Mouse (Mus musculus): ENCODE measurements around the gene Faim. TPM values are rescaled to one million over a fixed set of nuclear protein-coding genes. Genes with fewer than 3 reads are reported as not detected.
A peak's percentile ranks its signal among the peaks of the same experiment; 100 is the strongest.

Gene Faim
- polyA plus RNA-seq, 1 experiment from 2014 or later: 104 TPM

DNA sequence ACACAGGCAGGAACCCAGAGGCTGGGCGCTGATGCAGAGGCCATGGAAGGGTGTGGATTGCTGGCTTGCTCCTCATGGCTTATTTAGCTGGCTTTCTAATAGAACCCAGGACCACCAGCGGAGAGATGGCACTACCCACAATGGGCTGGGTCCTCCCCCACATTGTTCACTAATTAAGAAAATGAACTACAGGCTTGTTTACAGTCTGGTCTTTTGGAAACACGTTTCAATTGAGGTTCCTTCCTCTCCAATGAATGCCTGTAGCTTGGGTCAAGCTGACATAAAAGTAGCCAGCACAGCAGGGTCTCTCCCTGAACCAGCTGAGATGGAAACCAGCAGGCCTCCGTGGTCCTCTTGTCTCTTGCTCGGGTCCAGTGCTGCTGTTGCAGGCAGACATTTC, 35.0 kb downstream of the Faim start:
- Histone ChIP-seq H3K36me3 (ENCODE audit: control insufficient read depth, insufficient read depth, low read length) (no peaks in the 10 kb centered on the region), H3K4me2 (ENCODE audit: low read length) (no peak overlapping the region), H3K4me3 (ENCODE audit: low read depth, low read length) (no peak overlapping the region), H3K27ac (ENCODE audit: low read depth, low read length) (no peak overlapping the region), H3K4me1 (ENCODE audit: control insufficient read depth, insufficient read depth, low read length) (no peaks in the 10 kb centered on the region), H3K27me3 (replicated peaks; ENCODE audit: control insufficient read depth, insufficient read depth, low read length) (no peaks in the 10 kb centered on the region), H3K9ac (ENCODE audit: low read length) (no peak overlapping the region), H3K9me3 (replicated peaks; ENCODE audit: control insufficient read depth, low read length) (no peaks in the 10 kb centered on the region)
- DNase-seq (ENCODE audit: low spot score): no peak
- ATAC-seq: no peak
- 21% methylated on average over 5 of the region's 5 CpGs for WGBS

DNA sequence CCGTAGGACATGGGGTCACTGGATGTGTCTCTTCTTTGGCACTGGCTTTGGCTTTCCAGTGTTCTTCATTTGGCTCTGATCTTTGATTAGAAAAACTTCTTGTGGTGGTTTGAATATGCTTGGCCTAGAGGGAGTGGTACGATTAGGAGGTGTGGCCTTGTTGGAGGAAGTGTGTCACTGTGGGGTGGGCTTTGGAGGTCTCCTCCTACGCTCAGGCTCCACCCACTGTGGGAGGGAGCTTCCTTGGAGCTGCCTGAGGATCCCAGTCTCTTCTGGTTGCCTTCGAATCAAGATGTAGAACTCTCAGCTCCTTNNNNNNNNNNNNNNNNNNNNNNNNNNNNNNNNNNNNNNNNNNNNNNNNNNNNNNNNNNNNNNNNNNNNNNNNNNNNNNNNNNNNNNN, 35.6 kb downstream of the Faim start:
- DNase-seq (ENCODE audit: low spot score): no peak
- Histone ChIP-seq H3K9me3 (replicated peaks; ENCODE audit: control insufficient read depth, low read length) (no peaks in the 10 kb centered on the region), H3K9ac (ENCODE audit: low read length) (no peak overlapping the region), H3K27me3 (replicated peaks; ENCODE audit: control insufficient read depth, insufficient read depth, low read length) (no peaks in the 10 kb centered on the region), H3K36me3 (ENCODE audit: control insufficient read depth, insufficient read depth, low read length) (no peaks in the 10 kb centered on the region), H3K4me3 (ENCODE audit: low read depth, low read length) (no peak overlapping the region), H3K4me1 (ENCODE audit: control insufficient read depth, insufficient read depth, low read length) (no peaks in the 10 kb centered on the region), H3K4me2 (ENCODE audit: low read length) (no peak overlapping the region), H3K27ac (ENCODE audit: low read depth, low read length) (no peak overlapping the region)
- 83% methylated on average over 4 of the region's 4 CpGs for WGBS
- no peak for ATAC-seq

GRCm38 (mm10) chr9:99032031-99032430, 45.9 kb downstream of the Faim start:
- ATAC-seq: no peak
- Histone ChIP-seq H3K27ac (ENCODE audit: low read depth, low read length) (no peak overlapping the region), H3K27me3 (replicated peaks; ENCODE audit: control insufficient read depth, insufficient read depth, low read length) (no peaks in the 10 kb centered on the region), H3K9me3 (replicated peaks; ENCODE audit: control insufficient read depth, low read length) (no peaks in the 10 kb centered on the region), H3K4me2 (ENCODE audit: low read length) (no peak overlapping the region), H3K36me3 (ENCODE audit: control insufficient read depth, insufficient read depth, low read length) (0 out of 2 replicates have a peak, but pooled peaks cover 2% of the 10 kb centered on the region), H3K4me1 (ENCODE audit: control insufficient read depth, insufficient read depth, low read length) (no peaks in the 10 kb centered on the region), H3K9ac (ENCODE audit: low read length) (no peak overlapping the region), H3K4me3 (ENCODE audit: low read depth, low read length) (no peak overlapping the region)
- WGBS: 87% methylated on average over 8 of the region's 8 CpGs
- no peak for DNase-seq (ENCODE audit: low spot score)

DNA sequence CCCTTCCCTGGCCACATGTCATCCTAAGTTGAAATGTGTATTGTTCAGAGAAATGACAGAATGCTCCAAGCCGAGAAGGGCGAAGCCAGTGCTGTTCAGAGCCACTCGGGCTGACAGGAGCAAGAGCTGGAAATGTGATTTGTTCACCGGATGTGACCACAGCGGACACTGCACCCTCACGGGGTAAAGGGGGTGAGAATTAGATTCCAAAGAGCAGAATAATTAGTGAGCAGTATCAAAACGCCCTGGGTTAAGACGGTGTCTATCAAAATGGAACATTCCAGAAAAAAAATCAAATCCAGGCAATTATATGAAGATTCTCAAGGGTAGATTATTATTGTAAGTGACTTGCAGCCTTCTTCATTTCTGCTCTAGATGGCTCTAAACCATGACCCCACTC, 47.9 kb downstream of the Faim start:
- Histone ChIP-seq H3K9ac (ENCODE audit: low read length) (no peak overlapping the region), H3K27me3 (replicated peaks; ENCODE audit: control insufficient read depth, insufficient read depth, low read length) (no peaks in the 10 kb centered on the region), H3K4me3 (ENCODE audit: low read depth, low read length) (no peak overlapping the region), H3K36me3 (ENCODE audit: control insufficient read depth, insufficient read depth, low read length) (peaks cover 9% of the 10 kb centered on the region), H3K4me2 (ENCODE audit: low read length) (no peak overlapping the region), H3K4me1 (ENCODE audit: control insufficient read depth, insufficient read depth, low read length) (no peaks in the 10 kb centered on the region), H3K9me3 (replicated peaks; ENCODE audit: control insufficient read depth, low read length) (no peaks in the 10 kb centered on the region), H3K27ac (ENCODE audit: low read depth, low read length) (no peak overlapping the region)
- 85% methylated on average over 8 of the region's 8 CpGs for WGBS
- ATAC-seq (no peak), DNase-seq (ENCODE audit: low spot score) (no peak)

GRCm38 (mm10) chr9:99035575-99035974, 49.4 kb downstream of the Faim start, which contains the start of gene Gm1123:
Gm1123 (minus strand) TSS chr9:99035715.
- no peaks in the 10 kb centered on the region for H3K9me3 ChIP-seq (replicated peaks; ENCODE audit: control insufficient read depth, low read length)
- WGBS: 85% methylated on average over 12 of the region's 12 CpGs
- DNase-seq (ENCODE audit: low spot score) (no peak), ATAC-seq (no peak)
- H3K27ac ChIP-seq (ENCODE audit: low read depth, low read length): no peak within 1 kb of the TSS
- H3K9ac ChIP-seq (ENCODE audit: low read length): no peak within 1 kb of the TSS
- H3K4me1 ChIP-seq (ENCODE audit: control insufficient read depth, insufficient read depth, low read length): no peaks in the 10 kb centered on the region
- no peak within 1 kb of the TSS for H3K4me2 ChIP-seq (ENCODE audit: low read length)
- H3K4me3 ChIP-seq (ENCODE audit: low read depth, low read length): no peak within 1 kb of the TSS
- no peaks in the 10 kb centered on the region for H3K27me3 ChIP-seq (replicated peaks; ENCODE audit: control insufficient read depth, insufficient read depth, low read length)
- H3K36me3 ChIP-seq (ENCODE audit: control insufficient read depth, insufficient read depth, low read length): peaks cover 21% of the 10 kb centered on the region

DNA sequence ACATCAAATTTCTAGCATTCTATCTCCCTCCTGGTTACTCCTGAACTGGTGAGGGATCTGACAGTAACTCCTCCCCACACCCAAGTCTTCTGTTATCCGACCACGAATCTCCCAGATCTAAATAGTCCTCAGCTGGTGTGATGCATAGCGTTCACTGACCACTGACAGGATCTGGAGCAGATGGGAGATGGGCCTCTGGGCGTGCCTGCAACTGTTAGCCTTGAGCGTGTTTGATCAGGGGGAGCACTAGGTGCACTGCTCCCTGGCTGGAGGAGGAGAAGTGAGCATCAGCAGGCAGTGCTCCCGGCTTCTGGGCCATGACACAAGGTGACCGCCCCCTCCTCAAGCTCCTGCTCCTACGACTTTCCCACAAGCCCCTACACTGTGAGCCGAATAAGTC, 55.8 kb downstream of the Faim start:
- Histone ChIP-seq H3K4me1 (ENCODE audit: control insufficient read depth, insufficient read depth, low read length) (no peaks in the 10 kb centered on the region), H3K27me3 (replicated peaks; ENCODE audit: control insufficient read depth, insufficient read depth, low read length) (no peaks in the 10 kb centered on the region), H3K4me3 (ENCODE audit: low read depth, low read length) (no peak overlapping the region), H3K9ac (ENCODE audit: low read length) (no peak overlapping the region), H3K9me3 (replicated peaks; ENCODE audit: control insufficient read depth, low read length) (no peaks in the 10 kb centered on the region), H3K27ac (ENCODE audit: low read depth, low read length) (no peak overlapping the region), H3K36me3 (ENCODE audit: control insufficient read depth, insufficient read depth, low read length) (peaks cover 50% of the 10 kb centered on the region), H3K4me2 (ENCODE audit: low read length) (no peak overlapping the region)
- WGBS: 79% methylated on average over 9 of the region's 9 CpGs
- no peak for DNase-seq (ENCODE audit: low spot score)
- ATAC-seq: no peak

GRCm38 (mm10) chr9:99042641-99043040, 56.5 kb downstream of the Faim start:
- H3K4me1 ChIP-seq (ENCODE audit: control insufficient read depth, insufficient read depth, low read length): no peaks in the 10 kb centered on the region
- peaks cover 50% of the 10 kb centered on the region for H3K36me3 ChIP-seq (ENCODE audit: control insufficient read depth, insufficient read depth, low read length)
- H3K4me2 ChIP-seq (ENCODE audit: low read length): no peak overlapping the region
- no peaks in the 10 kb centered on the region for H3K9me3 ChIP-seq (replicated peaks; ENCODE audit: control insufficient read depth, low read length)
- no peaks in the 10 kb centered on the region for H3K27me3 ChIP-seq (replicated peaks; ENCODE audit: control insufficient read depth, insufficient read depth, low read length)
- ATAC-seq: no peak
- H3K9ac ChIP-seq (ENCODE audit: low read length): no peak overlapping the region
- no peak overlapping the region for H3K27ac ChIP-seq (ENCODE audit: low read depth, low read length)
- no peak for DNase-seq (ENCODE audit: low spot score)
- 95% methylated on average over 4 of the region's 4 CpGs for WGBS
- H3K4me3 ChIP-seq (ENCODE audit: low read depth, low read length): no peak overlapping the region

DNA sequence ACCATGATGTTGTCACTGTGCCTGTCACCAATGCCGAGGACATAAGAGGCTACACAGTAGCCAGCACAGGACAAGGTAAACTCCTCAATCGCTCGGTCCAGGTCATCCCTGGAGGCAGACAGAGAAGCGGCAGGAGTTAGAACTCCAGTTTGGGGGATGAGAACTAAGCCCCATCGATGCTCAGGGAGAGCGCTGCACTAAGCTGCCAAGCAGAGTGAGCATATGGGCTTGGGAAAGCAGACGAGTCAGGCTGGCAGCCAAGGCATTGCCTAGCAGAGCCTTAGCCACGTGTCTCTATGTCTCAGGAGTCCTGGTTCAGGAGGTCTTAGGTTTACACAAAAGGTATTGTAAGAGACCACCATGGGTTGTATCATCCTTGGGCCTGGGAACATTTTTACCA, 58.6 kb downstream of the Faim start:
- 76% methylated on average over 8 of the region's 8 CpGs for WGBS
- peak; percentile 69 for DNase-seq (ENCODE audit: low spot score)
- H3K9ac ChIP-seq (ENCODE audit: low read length): no peak overlapping the region
- no peak overlapping the region for H3K4me2 ChIP-seq (ENCODE audit: low read length)
- H3K27me3 ChIP-seq (replicated peaks; ENCODE audit: control insufficient read depth, insufficient read depth, low read length): no peaks in the 10 kb centered on the region
- peaks cover 37% of the 10 kb centered on the region for H3K36me3 ChIP-seq (ENCODE audit: control insufficient read depth, insufficient read depth, low read length)
- no peaks in the 10 kb centered on the region for H3K9me3 ChIP-seq (replicated peaks; ENCODE audit: control insufficient read depth, low read length)
- no peaks in the 10 kb centered on the region for H3K4me1 ChIP-seq (ENCODE audit: control insufficient read depth, insufficient read depth, low read length)
- H3K27ac ChIP-seq (ENCODE audit: low read depth, low read length): peak overlapping the region; percentile 2; the same call in 1 of the 2 replicates
- no peak overlapping the region for H3K4me3 ChIP-seq (ENCODE audit: low read depth, low read length)
- peak; percentile 74; the same call in 1 of the 2 replicates for ATAC-seq

- no peak overlapping the region for H3K4me2 ChIP-seq (ENCODE audit: low read length)
- no peak overlapping the region for H3K9ac ChIP-seq (ENCODE audit: low read length)
- ATAC-seq (no peak), DNase-seq (ENCODE audit: low spot score) (peak; percentile 77)
- 60% methylated on average over 1 of the region's 1 CpGs for WGBS
- H3K4me3 ChIP-seq (ENCODE audit: low read depth, low read length): no peak overlapping the region
- peaks cover 22% of the 10 kb centered on the region; the same call in 1 of the 2 replicates for H3K36me3 ChIP-seq (ENCODE audit: control insufficient read depth, insufficient read depth, low read length)
- H3K4me1 ChIP-seq (ENCODE audit: control insufficient read depth, insufficient read depth, low read length): no peaks in the 10 kb centered on the region
- H3K27me3 ChIP-seq (replicated peaks; ENCODE audit: control insufficient read depth, insufficient read depth, low read length): no peaks in the 10 kb centered on the region
- H3K9me3 ChIP-seq (replicated peaks; ENCODE audit: control insufficient read depth, low read length): no peaks in the 10 kb centered on the region
- H3K27ac ChIP-seq (ENCODE audit: low read depth, low read length): no peak overlapping the region
Observed at GRCm38 (mm10) chr9:99048724-99049250, 62.6 kb downstream of the Faim start.
